Mouse (Mus musculus) left cerebral cortex, postnatal 10 days (tissue): Measurements from ENCODE around the gene Bloc1s3. TPM values are rescaled to one million over a fixed set of nuclear protein-coding genes. Genes with fewer than 3 reads are reported as not detected.

Experiments used
- DNase-seq, 2 experiments: peaks; one replicate each; pipeline ENCODE4 v3.0.0; 2021 to 2022; ENCODE audit warnings: low spot score in 2 of 2, mixed read lengths in 1 of 2; ENCODE audit errors: extremely low spot score in 1 of 2
- intact Hi-C: fragments of 180-260 bp; cut with DNase I; formaldehyde crosslinking; loops from one replicate; pipeline ENCODE4 v1.15.1; 2025
- total RNA-seq, 2 experiments: library from RNA; stranded (reverse); gene quantifications; 2 replicates each; pipeline ENCODE4 v1.2.3; 2021

Gene Bloc1s3
- total RNA-seq, 2 experiments from 2014 or later = 7.6 to 7.8 TPM

- intact Hi-C loops = no loop called here
- DNase-seq = no peak
Measured at GRCm38 (mm10) chr7:19459144-19459870, 48.9 kb downstream of the Bloc1s3 start.

- peak; percentile 64 to 88 for DNase-seq
- intact Hi-C loops = no loop called here
Measured at GRCm38 (mm10) chr7:19458591-19459111, 49.5 kb downstream of the Bloc1s3 start, which contains the start of gene Mark4. TSS of gene Mark4 (minus strand) at chr7:19458821.

DNA sequence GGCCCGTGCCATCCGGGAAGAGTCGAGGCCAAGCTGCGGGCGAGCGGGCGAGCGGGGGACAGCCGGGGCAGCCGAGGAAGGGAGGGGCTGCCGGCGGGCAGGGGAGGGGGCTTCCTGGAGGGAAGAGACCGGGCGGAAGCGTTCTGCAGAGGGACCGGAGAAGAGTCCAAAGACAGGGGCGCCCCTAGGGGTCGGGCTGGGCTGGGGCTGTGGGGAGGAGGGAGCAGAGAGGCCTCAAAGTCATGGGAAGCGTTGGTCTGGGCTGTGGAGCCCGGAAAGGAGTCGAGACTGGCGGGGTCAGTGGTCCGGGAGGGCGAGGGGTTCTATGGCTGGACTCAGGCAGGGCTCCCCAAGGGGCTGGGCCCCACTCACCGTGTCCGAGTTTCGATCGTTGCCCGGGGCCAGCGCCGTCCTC, 50.1 kb downstream of the Bloc1s3 start:
- DNase-seq = peak in 1 of 2 experiments; percentile 91
- intact Hi-C loops = no loop called here

GRCm38 (mm10) chr7:19457414-19458071, 50.6 kb downstream of the Bloc1s3 start:
- intact Hi-C loops = no loop called here
- peak in 1 of 2 experiments; percentile 21 for DNase-seq

GRCm38 (mm10) chr7:19456628-19457027, 51.5 kb downstream of the Bloc1s3 start:
- no peak for DNase-seq
- intact Hi-C loops = no loop called here

DNA sequence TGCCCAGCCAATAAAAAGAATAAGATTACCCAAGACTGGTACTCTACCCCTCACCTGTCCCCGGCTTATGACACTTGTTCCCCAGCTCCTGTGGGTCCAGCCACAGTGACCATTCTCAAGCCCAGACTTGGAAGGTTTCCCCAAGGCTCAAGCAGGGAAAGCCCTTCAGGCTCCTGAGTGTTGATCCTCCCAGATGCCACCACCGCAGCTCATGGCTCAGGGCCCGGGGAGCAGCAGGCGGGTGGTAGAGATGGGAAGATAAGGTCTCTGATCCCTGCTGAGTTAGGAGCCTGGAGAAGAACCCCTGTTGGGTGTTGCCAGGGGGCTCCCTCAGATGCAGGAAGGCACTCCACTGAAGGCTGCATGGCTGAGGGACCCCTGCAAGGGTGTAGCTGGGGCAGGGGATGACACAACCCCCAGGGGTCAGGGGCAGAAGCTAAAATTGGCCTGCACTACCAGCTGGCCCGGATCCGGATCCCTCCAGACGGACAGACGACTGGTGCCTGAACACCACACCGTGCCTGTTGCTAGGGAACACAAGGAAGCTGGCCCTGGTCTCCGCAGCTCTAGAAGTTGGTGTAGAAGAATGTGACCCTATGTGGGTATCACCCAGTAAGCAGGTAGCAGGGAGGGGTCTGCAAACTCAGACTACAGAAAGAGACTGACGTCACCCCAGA, 52.2 kb downstream of the Bloc1s3 start:
- intact Hi-C loops = no loop called here
- no peak for DNase-seq

DNA sequence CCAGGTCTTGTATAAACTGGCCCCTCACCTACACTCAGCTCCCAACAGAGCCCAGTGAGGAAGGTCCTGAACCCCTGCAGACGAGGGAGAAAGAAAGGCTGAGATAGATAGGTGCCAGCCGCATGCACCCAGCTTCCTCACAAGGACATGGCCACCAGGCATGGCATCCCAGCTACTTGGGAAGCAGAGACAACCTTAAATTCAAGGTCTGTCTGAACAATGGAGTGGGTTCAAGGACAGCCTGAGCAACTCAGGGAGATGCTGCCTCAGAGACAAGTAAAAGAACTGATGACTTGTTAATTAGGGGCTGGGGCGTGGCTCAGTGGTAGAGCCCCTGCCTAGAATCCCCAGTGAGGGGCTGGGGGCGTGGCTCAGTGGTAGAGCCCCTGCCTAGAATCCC, 53.0 kb downstream of the Bloc1s3 start:
- DNase-seq = no peak
- intact Hi-C loops = no loop called here

Other genes with a start within 250 kb of the Bloc1s3 start
- 10 to 100 TPM; 23.1 to 23.5 TPM for gene Vasp, start 236.6 kb downstream of the Bloc1s3 start, total RNA-seq
- under 1 TPM; 0.34 to 0.49 TPM for gene Ppm1n, start 228.3 kb downstream of the Bloc1s3 start, total RNA-seq
- gene Rtn2, start 225.7 kb downstream of the Bloc1s3 start, total RNA-seq = 100 to 1,000 TPM; 145 to 151 TPM
- 1 to 10 TPM; 2.2 to 2.3 TPM for gene Fosb, start 198.3 kb downstream of the Bloc1s3 start, total RNA-seq
- 10 to 100 TPM; 38.5 to 50.6 TPM for gene Ercc1, start 163.6 kb downstream of the Bloc1s3 start, total RNA-seq
- gene Cd3eap, start 148.9 kb downstream of the Bloc1s3 start, total RNA-seq = 10 to 100 TPM; 16.8 to 18.2 TPM
- gene Ppp1r13l, start 148.6 kb downstream of the Bloc1s3 start, total RNA-seq = 1 to 10 TPM; 5.3 to 7.2 TPM
- 10 to 100 TPM; 39.0 to 39.7 TPM for gene Ercc2, start 126.4 kb downstream of the Bloc1s3 start, total RNA-seq
- gene Klc3, start 104.3 kb downstream of the Bloc1s3 start, total RNA-seq = 1 to 10 TPM in 1 of 2 experiments, under 1 TPM in 1; 0.93 to 1.2 TPM
- 1 to 10 TPM in 1 of 2 experiments, under 1 TPM in 1; 0.57 to 1.0 TPM for gene Ckm, start 103.6 kb downstream of the Bloc1s3 start, total RNA-seq
- gene Mark4, start 49.5 kb downstream of the Bloc1s3 start, total RNA-seq = 100 to 1,000 TPM; 110 to 115 TPM
- 1 to 10 TPM in 1 of 2 experiments, under 1 TPM in 1; 0.69 to 1.4 TPM for gene Exoc3l2, start 45.0 kb downstream of the Bloc1s3 start, total RNA-seq
- 10 to 100 TPM; 18.4 to 24.1 TPM for gene Trappc6a, start within 50 bp of the Bloc1s3 start, total RNA-seq
- under 1 TPM; 0.49 to 0.94 TPM for gene Nkpd1, start 9.5 kb upstream of the Bloc1s3 start, total RNA-seq
- gene Ppp1r37, start 54.7 kb upstream of the Bloc1s3 start, total RNA-seq = 10 to 100 TPM; 78.7 to 79.3 TPM
- gene Zfp296, start 68.9 kb upstream of the Bloc1s3 start, total RNA-seq = under 1 TPM; 0.36 to 0.45 TPM
- gene Gemin7, start 69.2 kb upstream of the Bloc1s3 start, total RNA-seq = 10 to 100 TPM; 51.7 to 55.2 TPM
- 10 to 100 TPM; 78.0 to 81.5 TPM for gene Clasrp, start 96.1 kb upstream of the Bloc1s3 start, total RNA-seq
- gene Relb, start 121.1 kb upstream of the Bloc1s3 start, total RNA-seq = 1 to 10 TPM; 5.9 to 6.5 TPM
- gene Clptm1, start 156.7 kb upstream of the Bloc1s3 start, total RNA-seq = 100 to 1,000 TPM; 144 to 147 TPM
- not detected for gene Apoc2, start 169.6 kb upstream of the Bloc1s3 start, total RNA-seq
- not detected for gene Gm44805, start 173.1 kb upstream of the Bloc1s3 start, total RNA-seq
- not detected for gene Apoc4, start 173.1 kb upstream of the Bloc1s3 start, total RNA-seq
- gene Apoc1, start 184.3 kb upstream of the Bloc1s3 start, total RNA-seq = 1 to 10 TPM; 3.1 to 3.3 TPM
- gene Apoe, start 190.8 kb upstream of the Bloc1s3 start, total RNA-seq = 1,000 to 10,000 TPM; 1,326 to 1,376 TPM
- gene Tomm40, start 207.1 kb upstream of the Bloc1s3 start, total RNA-seq = 100 to 1,000 TPM; 114 to 118 TPM
- 10 to 100 TPM; 18.9 to 22.0 TPM for gene Nectin2, start 242.1 kb upstream of the Bloc1s3 start, total RNA-seq